In the genomic region with DNA sequence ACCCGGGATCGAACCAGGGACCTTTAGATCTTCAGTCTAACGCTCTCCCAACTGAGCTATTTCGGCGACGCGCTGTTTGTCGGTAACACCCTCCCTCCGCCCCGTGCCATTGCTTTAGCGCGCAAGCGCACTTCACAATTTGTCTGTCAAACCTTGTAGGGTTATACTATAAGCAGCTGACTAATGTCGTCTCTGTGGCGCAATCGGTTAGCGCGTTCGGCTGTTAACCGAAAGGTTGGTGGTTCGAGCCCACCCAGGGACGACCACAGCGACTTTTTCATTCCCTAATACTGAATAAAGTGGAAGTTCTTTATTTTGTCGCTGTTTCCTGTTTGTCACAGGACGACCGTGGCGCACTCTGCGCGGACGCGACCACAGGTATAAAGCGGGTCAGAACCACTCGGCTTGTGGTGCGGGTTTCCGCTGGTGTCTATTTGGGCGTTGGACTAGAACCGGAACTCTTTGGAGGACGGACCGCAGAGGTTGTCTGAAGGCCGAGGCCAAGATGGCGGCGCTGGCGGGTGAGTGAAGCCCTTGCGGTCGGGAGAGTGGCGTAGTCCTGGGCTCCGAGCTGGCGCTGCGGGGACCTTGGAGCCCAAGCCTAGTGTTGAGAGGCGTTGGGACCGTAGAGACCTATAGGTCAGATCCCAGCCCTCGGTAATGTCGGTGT, we compare ENCODE assay signal across 8 mouse cellular contexts. TPM values are rescaled to one million over a fixed set of nuclear protein-coding genes. Genes with fewer than 3 reads are reported as not detected.
DNase-seq lines count a peak whose midpoint lies in the region; ATAC-seq and TF ChIP-seq lines count a peak whose summit lies in the region.

A gene (plus strand): TSS at position 151 of the 670 bp plus-strand sequence.

- H3K4me2 ChIP-seq in embryonic facial prominence, embryonic 14.5 days (ENCODE audit: low read depth, low read length): peak within 1 kb of the TSS; percentile 71
- H3K4me2 ChIP-seq in limb, embryonic 13.5 days (replicated peaks): peak within 1 kb of the TSS; percentile 95
- peak within 1 kb of the TSS; percentile 92 for H3K4me2 ChIP-seq in midbrain, embryonic 16.5 days (ENCODE audit: low read length)

- TF ChIP-seq EP300 in heart, adult 2 months (IDR thresholded peaks at IDR 0.05; ENCODE audit: insufficient read depth, low read depth, low read length): peak; percentile 74

- H3K9ac ChIP-seq in embryonic facial prominence, embryonic 14.5 days (ENCODE audit: low read depth, low read length): peak within 1 kb of the TSS; percentile 71
- H3K9ac ChIP-seq in heart, adult 2 months (ENCODE audit: low read depth, low read length): peak within 1 kb of the TSS; percentile 96
- H3K9ac ChIP-seq in limb, embryonic 13.5 days: peak within 1 kb of the TSS; percentile 86
- H3K9ac ChIP-seq in midbrain, embryonic 16.5 days (ENCODE audit: low read depth, low read length): peak within 1 kb of the TSS; percentile 73

- intact Hi-C loops in heart, adult 2 months (cut with DNase I): loop anchor here (1.0 to 2.0 kb wide), 2 partner anchors 11 to 22 kb away; a partner anchor contains a TSS

- peak; percentile 93 for DNase-seq in 3T3-L1 (ENCODE audit: low read depth, low spot score)
- peak; percentile 89 to 92 for DNase-seq in adrenal gland, postnatal 4 days (ENCODE audit: low spot score in 2 of 2)
- DNase-seq in embryonic facial prominence, embryonic 14.5 days (ENCODE audit: low spot score): peak; percentile 95
- DNase-seq in heart, adult 2 months: peak; percentile 94 to 95
- DNase-seq in kidney, adult 8-10 months: peak; percentile 95 to 96
- DNase-seq in spleen, postnatal 10 days (ENCODE audit: low spot score in 2 of 2): peak; percentile 94 to 96

- no peaks in the 10 kb centered on the region for H3K27me3 ChIP-seq in embryonic facial prominence, embryonic 14.5 days (replicated peaks; ENCODE audit: control insufficient read depth, insufficient read depth, low read length)
- no peaks in the 10 kb centered on the region for H3K27me3 ChIP-seq in heart, adult 2 months (ENCODE audit: control insufficient read depth, insufficient read depth, low read length)
- no peaks in the 10 kb centered on the region for H3K27me3 ChIP-seq in limb, embryonic 13.5 days
- H3K27me3 ChIP-seq in midbrain, embryonic 16.5 days (ENCODE audit: control insufficient read depth, insufficient read depth, low read depth, low read length): no peaks in the 10 kb centered on the region

- WGBS in embryonic facial prominence, embryonic 14.5 days: under 1% methylated on average over 53 of the region's 53 CpGs
- under 1% methylated on average over 53 of the region's 53 CpGs for WGBS in heart, adult 2 months
- whole genome bisulfite sequencing in limb, embryonic 13.5 days: under 1% methylated on average over 53 of the region's 53 CpGs
- under 1% methylated on average over 53 of the region's 53 CpGs for WGBS in midbrain, embryonic 16.5 days

- TF ChIP-seq POLR2A in heart, adult 2 months (IDR thresholded peaks at IDR 0.05; ENCODE audit: insufficient read depth, low read depth, low read length): peak; percentile 96

- H3K36me3 ChIP-seq in embryonic facial prominence, embryonic 14.5 days (ENCODE audit: control insufficient read depth, insufficient read depth, low read length): peaks cover 25% of the 10 kb centered on the region
- no peaks in the 10 kb centered on the region; the same call in 1 of the 2 replicates for H3K36me3 ChIP-seq in heart, adult 2 months (ENCODE audit: control insufficient read depth, insufficient read depth, low read length)
- peaks cover 28% of the 10 kb centered on the region for H3K36me3 ChIP-seq in limb, embryonic 13.5 days
- H3K36me3 ChIP-seq in midbrain, embryonic 16.5 days (ENCODE audit: control insufficient read depth, insufficient read depth, low read length): peaks cover 5% of the 10 kb centered on the region

- H3K4me1 ChIP-seq in embryonic facial prominence, embryonic 14.5 days (ENCODE audit: control insufficient read depth, insufficient read depth, low read length): peaks cover 5% of the 10 kb centered on the region; the same call in 1 of the 2 replicates
- H3K4me1 ChIP-seq in heart, adult 2 months (ENCODE audit: control insufficient read depth, insufficient read depth, low read length): peaks cover 10% of the 10 kb centered on the region
- H3K4me1 ChIP-seq in limb, embryonic 13.5 days: peaks cover 20% of the 10 kb centered on the region
- H3K4me1 ChIP-seq in midbrain, embryonic 16.5 days (ENCODE audit: control insufficient read depth, insufficient read depth, low read length): peaks cover 14% of the 10 kb centered on the region

- H3K27ac ChIP-seq in embryonic facial prominence, embryonic 14.5 days (replicated peaks; ENCODE audit: low read depth, low read length): peak within 1 kb of the TSS; percentile 83
- peak within 1 kb of the TSS; percentile 96 for H3K27ac ChIP-seq in heart, adult 2 months
- peak within 1 kb of the TSS; percentile 85 for H3K27ac ChIP-seq in limb, embryonic 13.5 days
- peak within 1 kb of the TSS; percentile 84 for H3K27ac ChIP-seq in midbrain, embryonic 16.5 days (ENCODE audit: low read length)

- peaks cover 8% of the 10 kb centered on the region for H3K79me2 ChIP-seq in heart, adult 2 months (replicated peaks; ENCODE audit: control insufficient read depth, insufficient read depth, low read length)

- peak within 1 kb of the TSS; percentile 70 for H3K4me3 ChIP-seq in embryonic facial prominence, embryonic 14.5 days (ENCODE audit: low read depth, low read length)
- H3K4me3 ChIP-seq in heart, adult 2 months: peak within 1 kb of the TSS; percentile 90
- peak within 1 kb of the TSS; percentile 85 for H3K4me3 ChIP-seq in limb, embryonic 13.5 days
- H3K4me3 ChIP-seq in midbrain, embryonic 16.5 days (ENCODE audit: low read depth, low read length): peak within 1 kb of the TSS; percentile 66

- ATAC-seq in embryonic facial prominence, embryonic 14.5 days (ENCODE audit: low read depth): peak; percentile 94
- peak; percentile 91 for ATAC-seq in limb, embryonic 13.5 days (ENCODE audit: low FRiP score, low read depth)
- ATAC-seq in midbrain, embryonic 16.5 days: peak; percentile 93

- TF ChIP-seq CTCF in heart, adult 2 months (IDR thresholded peaks at IDR 0.05): no peak

- no peaks in the 10 kb centered on the region for H3K9me3 ChIP-seq in embryonic facial prominence, embryonic 14.5 days (ENCODE audit: control insufficient read depth, low read length)
- H3K9me3 ChIP-seq in limb, embryonic 13.5 days: no peaks in the 10 kb centered on the region
- H3K9me3 ChIP-seq in midbrain, embryonic 16.5 days (replicated peaks; ENCODE audit: control insufficient read depth, low read length, poor library complexity, severe bottlenecking): no peaks in the 10 kb centered on the region

RNA-seq across cellular contexts. Expression of the gene that starts here (rescaled TPM):
- total RNA-seq in adrenal gland, postnatal 4 days (2021): 100 to 1,000 TPM; 208 to 225 TPM
- 360 and 370 TPM in 2 replicates for polyA plus RNA-seq in embryonic facial prominence, embryonic 14.5 days (2014; fragmentation: Nextera tagmentation; extraction: Ambion mirVana)
- 1,000 to 10,000 TPM in 1 of 2 experiments, 100 to 1,000 TPM in 1; 943 to 1,108 TPM for total RNA-seq in heart, adult 2 months (2021)
- 1,263 and 1,990 TPM in 2 replicates for polyA plus RNA-seq in heart, adult 2 months (2012; rRNA removed)
- polyA plus RNA-seq in limb, embryonic 13.5 days (2015; fragmentation: Nextera tagmentation; extraction: Ambion mirVana): 298 and 306 TPM in 2 replicates
- 263 and 302 TPM in 2 replicates for polyA plus RNA-seq in midbrain, embryonic 16.5 days (2015; fragmentation: Nextera tagmentation; extraction: Ambion mirVana)

Comparison
In these comparisons a context has a peak if more than half of its experiments do, and no peak if none do; other contexts are left out.
1. Peak in every context shown above with its lines: DNase-seq, ATAC-seq, H3K4me3 ChIP-seq and H3K27ac ChIP-seq.
2. RNA of the gene that starts here (total RNA-seq): 943 to 1,108 TPM in heart, adult 2 months; 208 to 225 TPM in adrenal gland, postnatal 4 days; every median in the first group is over 4 times any median in the second.